ENCODE assay signal across 9 mouse cellular contexts in genomic region chr2:151978494-151978893, GRCm38 (mm10). TPM values are rescaled to one million over a fixed set of nuclear protein-coding genes. Genes with fewer than 3 reads are reported as not detected.
A peak's percentile ranks its signal among the peaks of the same experiment; 100 is the strongest.
DNase-seq lines count a peak whose midpoint lies in the region; ATAC-seq and TF ChIP-seq lines count a peak whose summit lies in the region.
"Had no signal": no experiment of that assay in that cellular context is flagged by ENCODE, and none has a peak within 500 bp of the region (broad histone marks: within the 10 kb centered on the region; RNA-seq: fewer than 3 reads in every experiment).

No protein-coding gene starts in this region.

- H3K9me3 ChIP-seq in kidney, embryonic 15.5 days (replicated peaks) = no peaks in the 10 kb centered on the region
- no peaks in the 10 kb centered on the region for H3K9me3 ChIP-seq in forebrain, embryonic 15.5 days
- H3K9me3 ChIP-seq in neural tube, embryonic 12.5 days = no peaks in the 10 kb centered on the region

- peaks cover 12% of the 10 kb centered on the region for H3K27me3 ChIP-seq in kidney, embryonic 15.5 days
- no peaks in the 10 kb centered on the region for H3K27me3 ChIP-seq in forebrain, embryonic 15.5 days
- no peaks in the 10 kb centered on the region for H3K27me3 ChIP-seq in neural tube, embryonic 12.5 days (replicated peaks)

- peak overlapping the region; percentile 33; the same call in 1 of the 2 replicates for H3K27ac ChIP-seq in kidney, embryonic 15.5 days
- no peak overlapping the region for H3K27ac ChIP-seq in forebrain, embryonic 15.5 days (replicated peaks)
- H3K27ac ChIP-seq in neural tube, embryonic 12.5 days = no peak overlapping the region
- H3K27ac ChIP-seq in layer of hippocampus, adult 2 months = no peak overlapping the region

- no peak overlapping the region for H3K9ac ChIP-seq in kidney, embryonic 15.5 days
- H3K9ac ChIP-seq in forebrain, embryonic 15.5 days (replicated peaks) = no peak overlapping the region
- H3K9ac ChIP-seq in neural tube, embryonic 12.5 days = peak overlapping the region; percentile 72

- H3K36me3 ChIP-seq in kidney, embryonic 15.5 days = no peaks in the 10 kb centered on the region
- no peaks in the 10 kb centered on the region for H3K36me3 ChIP-seq in forebrain, embryonic 15.5 days
- H3K36me3 ChIP-seq in neural tube, embryonic 12.5 days = no peaks in the 10 kb centered on the region

- peak overlapping the region; percentile 80 for H3K4me2 ChIP-seq in kidney, embryonic 15.5 days
- H3K4me2 ChIP-seq in forebrain, embryonic 15.5 days (replicated peaks) = peak overlapping the region; percentile 90
- H3K4me2 ChIP-seq in neural tube, embryonic 12.5 days (replicated peaks) = peak overlapping the region; percentile 85

- ATAC-seq in kidney, embryonic 15.5 days (replicated peaks; ENCODE audit: low FRiP score) = no peak
- ATAC-seq in forebrain, embryonic 15.5 days (replicated peaks) = no peak
- ATAC-seq in neural tube, embryonic 12.5 days (ENCODE audit: low FRiP score, low read depth) = no peak

- no peak for DNase-seq in kidney, adult 9 months
- peak; percentile 56 to 66 for DNase-seq in kidney, postnatal 36 days
- no peak for DNase-seq in layer of hippocampus, adult 2 months (ENCODE audit: low spot score in 2 of 2)
- no peak for DNase-seq in layer of hippocampus, adult 9-10 months (ENCODE audit: low spot score)
- no peak for DNase-seq in retina, embryonic 14.5 days (ENCODE audit: low spot score)
- DNase-seq: cerebellum, postnatal 14 days had no signal

- peaks cover 62% of the 10 kb centered on the region for H3K4me1 ChIP-seq in kidney, embryonic 15.5 days
- peaks cover 45% of the 10 kb centered on the region for H3K4me1 ChIP-seq in forebrain, embryonic 15.5 days
- peaks cover 48% of the 10 kb centered on the region for H3K4me1 ChIP-seq in neural tube, embryonic 12.5 days

- H3K4me3 ChIP-seq in kidney, embryonic 15.5 days (replicated peaks) = 0 out of 2 replicates have a peak overlapping the region, but pooled peaks have one; percentile 81
- H3K4me3 ChIP-seq in forebrain, embryonic 15.5 days = no peak overlapping the region
- H3K4me3 ChIP-seq in neural tube, embryonic 12.5 days = 0 out of 2 replicates have a peak overlapping the region, but pooled peaks have one; percentile 15
- no peak overlapping the region for H3K4me3 ChIP-seq in layer of hippocampus, adult 2 months

- 65% methylated on average over 6 of the region's 6 CpGs for WGBS in kidney, embryonic 15.5 days
- WGBS in forebrain, embryonic 15.5 days = 72% methylated on average over 6 of the region's 6 CpGs
- WGBS in neural tube, embryonic 12.5 days = 67% methylated on average over 6 of the region's 6 CpGs

- TF ChIP-seq CTCF in layer of hippocampus, adult 2 months (conservative IDR thresholded peaks at IDR 0.05) = no peak

RNA-seq across cellular contexts. Expression of gene Fam110a, which starts 1.5 kb away (rescaled TPM):
- 29.1 and 29.2 TPM in 2 replicates for polyA plus RNA-seq in kidney, embryonic 15.5 days (2015; fragmentation: Nextera tagmentation; extraction: Ambion mirVana)
- 71.9 and 75.2 TPM in 2 replicates for polyA plus RNA-seq in forebrain, embryonic 15.5 days (2015; fragmentation: Nextera tagmentation; extraction: Ambion mirVana)
- 91.5 and 94.3 TPM in 2 replicates for polyA plus RNA-seq in neural tube, embryonic 12.5 days (2016; fragmentation: Nextera tagmentation; extraction: Ambion mirVana)
- total RNA-seq in layer of hippocampus, adult 2 months (2021) = 1 to 10 TPM; 7.8 to 8.0 TPM

RNA-seq across cellular contexts. Expression of gene Slc52a3, which starts 17.8 kb away (rescaled TPM):
- polyA plus RNA-seq in kidney, embryonic 15.5 days (2015; fragmentation: Nextera tagmentation; extraction: Ambion mirVana) = 13.3 and 16.3 TPM in 2 replicates
- polyA plus RNA-seq in forebrain, embryonic 15.5 days (2015; fragmentation: Nextera tagmentation; extraction: Ambion mirVana) = 0.84 and 1.3 TPM in 2 replicates
- polyA plus RNA-seq in neural tube, embryonic 12.5 days (2016; fragmentation: Nextera tagmentation; extraction: Ambion mirVana) = 1.1 and 1.3 TPM in 2 replicates
- 1 to 10 TPM; 2.8 to 2.9 TPM for total RNA-seq in layer of hippocampus, adult 2 months (2021)

Comparison
In these comparisons a context has a peak if more than half of its experiments do, and no peak if none do; other contexts are left out.
1. DNase-seq: peak in kidney, postnatal 36 days (2 of 2); none in kidney, adult 9 months (single experiment), layer of hippocampus, adult 2 months (0 of 2), layer of hippocampus, adult 9-10 months (single experiment) and retina, embryonic 14.5 days (single experiment).
2. H3K4me3 ChIP-seq: peak in kidney, embryonic 15.5 days (single experiment) and neural tube, embryonic 12.5 days (single experiment); none in forebrain, embryonic 15.5 days (single experiment) and layer of hippocampus, adult 2 months (single experiment).
3. Peak in every context shown above with its lines, with median percentiles within 50 percentile points of each other: H3K4me2 ChIP-seq.